ENCODE assay signal across 13 mouse cellular contexts in genomic region chr7:143614404-143615135, GRCm38 (mm10). TPM values are rescaled to one million over a fixed set of nuclear protein-coding genes. Genes with fewer than 3 reads are reported as not detected.
DNase-seq lines count a peak whose midpoint lies in the region; ATAC-seq and TF ChIP-seq lines count a peak whose summit lies in the region.
"Had no signal": no experiment of that assay in that cellular context is flagged by ENCODE, and none has a peak within 500 bp of the region (broad histone marks: within the 10 kb centered on the region; RNA-seq: fewer than 3 reads in every experiment).

No protein-coding gene starts in this region.

- no peak overlapping the region for H3K27ac ChIP-seq in left cerebral cortex, adult 2 months
- H3K27ac ChIP-seq: embryonic facial prominence, embryonic 13.5 days; neural tube, embryonic 12.5 days had no signal

- intact Hi-C loops in left cerebral cortex, adult 2 months (cut with DNase I): loop anchor here (5.0 kb wide), 1 partner anchor 48 kb away; no protein-coding TSS in a partner anchor

- TF ChIP-seq CTCF in left cerebral cortex, adult 2 months (IDR thresholded peaks at IDR 0.05): no peak

- no peak overlapping the region for H3K4me3 ChIP-seq in left cerebral cortex, adult 2 months
- H3K4me3 ChIP-seq: embryonic facial prominence, embryonic 13.5 days; megakaryocyte, embryonic 14.5 days; neural tube, embryonic 12.5 days had no signal

- peak; percentile 40 for DNase-seq in adrenal gland, adult 2 months
- no peak for DNase-seq in adrenal gland, postnatal 25 days
- DNase-seq in kidney, adult 8-10 months: peak; percentile 28 to 55
- peak; percentile 28 for DNase-seq in lung, postnatal 14 days
- DNase-seq in left cerebral cortex, adult 2 months (ENCODE audit: extremely low spot score in 1 of 2, low spot score in 2 of 2): no peak
- DNase-seq in cerebellum, adult 11 months: no peak
- DNase-seq: spleen, adult 18-20 months had no signal

- ATAC-seq in granulocyte monocyte progenitor cell, adult 5-6 weeks (replicated peaks; ENCODE audit: poor library complexity, severe bottlenecking): peak; percentile 72
- no peak for ATAC-seq in CD4-positive, CD25-positive, alpha-beta regulatory T cell, adult 4 months
- ATAC-seq: Patski had no signal

RNA-seq across cellular contexts. Expression of gene Tnfrsf26, which starts 14.0 kb away (rescaled TPM):
- total RNA-seq in adrenal gland, adult 2 months (2021): 1 to 10 TPM in 1 of 2 experiments, under 1 TPM in 1; 0.55 to 1.1 TPM
- 0.17 and 0.29 TPM in 2 replicates for polyA plus RNA-seq in adrenal gland, adult 2 months (2012; rRNA removed)
- total RNA-seq in adrenal gland, postnatal 25 days (2021): 1.0 and 1.4 TPM in 2 replicates
- 8.3 and 13.3 TPM in 2 replicates for total RNA-seq in granulocyte monocyte progenitor cell, adult 5-6 weeks (2014; fragmentation: Nextera tagmentation)
- 20.4 and 22.5 TPM in 2 replicates for total RNA-seq in granulocyte monocyte progenitor cell, adult 5-6 weeks (2017)
- total RNA-seq in left cerebral cortex, adult 2 months (2021): not detected
- 100 to 1,000 TPM; 111 to 143 TPM for polyA plus RNA-seq in CD4-positive, CD25-positive, alpha-beta regulatory T cell, adult 4 months (2017; shearing (Covaris generic))

RNA-seq across cellular contexts. Expression of gene Cars, which starts 14.7 kb away (rescaled TPM):
- total RNA-seq in adrenal gland, adult 2 months (2021): 10 to 100 TPM; 42.9 to 51.3 TPM
- polyA plus RNA-seq in adrenal gland, adult 2 months (2012; rRNA removed): 9.4 and 10.5 TPM in 2 replicates
- 47.3 and 74.9 TPM in 2 replicates for total RNA-seq in adrenal gland, postnatal 25 days (2021)
- 34.0 and 35.5 TPM in 2 replicates for total RNA-seq in granulocyte monocyte progenitor cell, adult 5-6 weeks (2014; fragmentation: Nextera tagmentation)
- total RNA-seq in granulocyte monocyte progenitor cell, adult 5-6 weeks (2017): 51.9 and 58.2 TPM in 2 replicates
- total RNA-seq in left cerebral cortex, adult 2 months (2021): 10 to 100 TPM; 59.5 to 68.2 TPM
- polyA plus RNA-seq in CD4-positive, CD25-positive, alpha-beta regulatory T cell, adult 4 months (2017; shearing (Covaris generic)): 10 to 100 TPM; 29.5 to 51.5 TPM

RNA-seq across cellular contexts. Expression of gene Tnfrsf22, which starts 34.9 kb away (rescaled TPM):
- 1 to 10 TPM; 3.9 to 4.4 TPM for total RNA-seq in adrenal gland, adult 2 months (2021)
- polyA plus RNA-seq in adrenal gland, adult 2 months (2012; rRNA removed): 3.1 and 3.9 TPM in 2 replicates
- total RNA-seq in adrenal gland, postnatal 25 days (2021): 4.4 and 6.5 TPM in 2 replicates
- total RNA-seq in granulocyte monocyte progenitor cell, adult 5-6 weeks (2014; fragmentation: Nextera tagmentation): 6.1 and 9.0 TPM in 2 replicates
- 4.2 and 5.2 TPM in 2 replicates for total RNA-seq in granulocyte monocyte progenitor cell, adult 5-6 weeks (2017)
- total RNA-seq in left cerebral cortex, adult 2 months (2021): 1 to 10 TPM; 1.5 to 1.9 TPM
- polyA plus RNA-seq in CD4-positive, CD25-positive, alpha-beta regulatory T cell, adult 4 months (2017; shearing (Covaris generic)): 10 to 100 TPM; 17.4 to 22.8 TPM

Comparison
In these comparisons a context has a peak if more than half of its experiments do, and no peak if none do; other contexts are left out.
1. DNase-seq: peak in adrenal gland, adult 2 months (single experiment), kidney, adult 8-10 months (2 of 2) and lung, postnatal 14 days (single experiment); none in adrenal gland, postnatal 25 days (single experiment), left cerebral cortex, adult 2 months (0 of 2) and cerebellum, adult 11 months (single experiment).